In the genomic region with DNA sequence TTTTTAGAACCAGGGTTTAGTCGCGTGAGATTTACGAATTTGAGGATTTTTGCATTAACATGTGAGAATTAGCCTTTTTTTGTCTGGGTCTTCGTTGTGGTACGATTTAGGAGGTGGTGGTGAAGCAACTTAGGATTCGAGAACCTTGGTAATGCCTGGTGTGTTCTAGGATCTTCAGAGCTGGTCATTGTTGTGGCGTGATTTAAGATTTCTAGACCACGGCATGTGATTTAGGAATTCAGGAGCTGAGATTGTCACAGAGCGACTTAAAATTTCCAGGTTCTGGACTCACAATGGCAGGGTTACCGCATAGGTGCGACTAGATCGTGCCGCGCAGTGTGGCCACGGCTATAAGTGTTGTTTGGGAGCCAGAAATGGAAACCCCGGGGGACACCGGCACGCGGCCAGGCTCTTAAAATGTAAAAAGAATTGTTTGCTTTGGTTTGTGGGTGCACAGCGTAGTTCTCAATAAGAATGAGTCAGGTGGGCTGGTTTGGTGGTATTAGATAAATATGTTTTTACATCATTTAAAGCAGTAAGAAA, we compare ENCODE assay signal across 8 mouse cellular contexts. TPM values are rescaled to one million over a fixed set of nuclear protein-coding genes. Genes with fewer than 3 reads are reported as not detected.
DNase-seq lines count a peak whose midpoint lies in the region; ATAC-seq and TF ChIP-seq lines count a peak whose summit lies in the region.

No protein-coding gene starts in this region.

- H3K27me3 ChIP-seq in liver, adult 2 months (ENCODE audit: control insufficient read depth, insufficient read depth, low read length) = peaks cover 11% of the 10 kb centered on the region
- H3K27me3 ChIP-seq in embryonic facial prominence, embryonic 10.5 days (replicated peaks; ENCODE audit: low read depth, poor library complexity, severe bottlenecking) = no peaks in the 10 kb centered on the region
- H3K27me3 ChIP-seq in intestine, embryonic 14.5 days (replicated peaks; ENCODE audit: control insufficient read depth, insufficient read depth, low read length) = no peaks in the 10 kb centered on the region
- no peaks in the 10 kb centered on the region for H3K27me3 ChIP-seq in neural tube, embryonic 13.5 days

- no peaks in the 10 kb centered on the region for H3K4me1 ChIP-seq in liver, adult 2 months (ENCODE audit: control insufficient read depth, insufficient read depth, low read length)
- H3K4me1 ChIP-seq in embryonic facial prominence, embryonic 10.5 days = peaks cover 46% of the 10 kb centered on the region
- H3K4me1 ChIP-seq in intestine, embryonic 14.5 days (replicated peaks; ENCODE audit: control insufficient read depth, insufficient read depth, low read length) = 0 out of 2 replicates have a peak, but pooled peaks cover 11% of the 10 kb centered on the region
- peaks cover 35% of the 10 kb centered on the region for H3K4me1 ChIP-seq in neural tube, embryonic 13.5 days (replicated peaks)

- no peak overlapping the region; the same call in 1 of the 2 replicates for H3K9ac ChIP-seq in liver, adult 2 months (ENCODE audit: low read depth, low read length)
- H3K9ac ChIP-seq in intestine, embryonic 14.5 days (ENCODE audit: low read length) = peak overlapping the region; percentile 67
- H3K9ac ChIP-seq in neural tube, embryonic 13.5 days = peak overlapping the region; percentile 87

- peak overlapping the region; percentile 51 for H3K4me2 ChIP-seq in intestine, embryonic 14.5 days (ENCODE audit: low read length)
- H3K4me2 ChIP-seq in neural tube, embryonic 13.5 days = peak overlapping the region; percentile 62

- peak overlapping the region; percentile 69 for H3K4me3 ChIP-seq in liver, adult 2 months (ENCODE audit: insufficient read depth, low read depth, low read length)
- peak overlapping the region; percentile 64 for H3K4me3 ChIP-seq in embryonic facial prominence, embryonic 10.5 days
- H3K4me3 ChIP-seq in intestine, embryonic 14.5 days (ENCODE audit: low read depth, low read length) = peak overlapping the region; percentile 53
- H3K4me3 ChIP-seq in neural tube, embryonic 13.5 days = peak overlapping the region; percentile 62

- DNase-seq in liver, adult 2 months (ENCODE audit: extremely low read depth, low read depth, low spot score) = no peak
- no peak for DNase-seq in liver
- DNase-seq in embryonic facial prominence, embryonic 10.5 days (ENCODE audit: low spot score) = no peak
- no peak for DNase-seq in intestine, embryonic 14.5 days (ENCODE audit: low spot score)
- no peak for DNase-seq in adipocyte (ENCODE audit: low spot score)
- DNase-seq in right cerebral cortex, postnatal 4 days = no peak

- TF ChIP-seq CTCF in liver, adult 2 months (IDR thresholded peaks at IDR 0.05; ENCODE audit: low read depth, low read length) = no peak

- H3K27ac ChIP-seq in liver, adult 2 months (replicated peaks; ENCODE audit: insufficient read depth, low read depth, low read length) = no peak overlapping the region
- H3K27ac ChIP-seq in embryonic facial prominence, embryonic 10.5 days (replicated peaks) = peak overlapping the region; percentile 93
- H3K27ac ChIP-seq in intestine, embryonic 14.5 days (ENCODE audit: low read depth) = peak overlapping the region; percentile 78
- peak overlapping the region; percentile 89 for H3K27ac ChIP-seq in neural tube, embryonic 13.5 days (replicated peaks)

- H3K9me3 ChIP-seq in embryonic facial prominence, embryonic 10.5 days = peaks cover 61% of the 10 kb centered on the region
- H3K9me3 ChIP-seq in intestine, embryonic 14.5 days (ENCODE audit: control insufficient read depth, low read length) = peaks cover 56% of the 10 kb centered on the region
- H3K9me3 ChIP-seq in neural tube, embryonic 13.5 days = peaks cover 42% of the 10 kb centered on the region

- no peak for ATAC-seq in intestine, embryonic 14.5 days (replicated peaks; ENCODE audit: low FRiP score, low TSS enrichment, low read depth)
- ATAC-seq in neural tube, embryonic 13.5 days (ENCODE audit: low read depth) = no peak
- no peak for ATAC-seq in CD4-positive, CD25-positive, alpha-beta regulatory T cell, adult 4 months

- 0 out of 2 replicates have a peak, but pooled peaks cover 2% of the 10 kb centered on the region for H3K36me3 ChIP-seq in liver, adult 2 months (ENCODE audit: control insufficient read depth, insufficient read depth, low read length)
- peaks cover 67% of the 10 kb centered on the region for H3K36me3 ChIP-seq in embryonic facial prominence, embryonic 10.5 days (replicated peaks)
- peaks cover 23% of the 10 kb centered on the region for H3K36me3 ChIP-seq in intestine, embryonic 14.5 days (ENCODE audit: control insufficient read depth, insufficient read depth, low read length)
- peaks cover 19% of the 10 kb centered on the region for H3K36me3 ChIP-seq in neural tube, embryonic 13.5 days

- H3K79me2 ChIP-seq in liver, adult 2 months (ENCODE audit: control insufficient read depth, insufficient read depth, low read length) = no peaks in the 10 kb centered on the region

- WGBS in liver, adult 2 months = 55% methylated on average over 20 of the region's 20 CpGs
- 47% methylated on average over 20 of the region's 20 CpGs for WGBS in embryonic facial prominence, embryonic 10.5 days
- 43% methylated on average over 20 of the region's 20 CpGs for WGBS in intestine, embryonic 14.5 days
- 46% methylated on average over 20 of the region's 20 CpGs for WGBS in neural tube, embryonic 13.5 days

- no peak for TF ChIP-seq POLR2A in liver, adult 2 months (IDR thresholded peaks at IDR 0.05; ENCODE audit: extremely low read depth, insufficient read depth, low read length)

RNA-seq across cellular contexts. Expression of a gene that starts 15.2 kb away (rescaled TPM):
- 1.9 and 9.4 TPM in 2 replicates for total RNA-seq in liver, adult 2 months (2014; rRNA removed)
- 7.1 and 8.6 TPM in 2 replicates for polyA plus RNA-seq in liver, adult 2 months (2012; rRNA removed)
- 1,878 and 2,201 TPM in 2 replicates for polyA plus RNA-seq in embryonic facial prominence, embryonic 10.5 days (2016; fragmentation: Nextera tagmentation; extraction: Ambion mirVana)
- 962 and 973 TPM in 2 replicates for polyA plus RNA-seq in intestine, embryonic 14.5 days (2014; fragmentation: Nextera tagmentation; extraction: Ambion mirVana)
- 431 and 546 TPM in 2 replicates for polyA plus RNA-seq in neural tube, embryonic 13.5 days (2015; fragmentation: Nextera tagmentation; extraction: Ambion mirVana)
- polyA plus RNA-seq in CD4-positive, CD25-positive, alpha-beta regulatory T cell, adult 4 months (2017; shearing (Covaris generic)) = 1 to 10 TPM; 1.2 to 1.6 TPM

RNA-seq across cellular contexts. Expression of a gene that starts 45.0 kb away (rescaled TPM):
- total RNA-seq in liver, adult 2 months (2014; rRNA removed) = 2.5 TPM in 2 replicates
- 1.3 and 1.4 TPM in 2 replicates for polyA plus RNA-seq in liver, adult 2 months (2012; rRNA removed)
- 17.7 and 17.9 TPM in 2 replicates for polyA plus RNA-seq in embryonic facial prominence, embryonic 10.5 days (2016; fragmentation: Nextera tagmentation; extraction: Ambion mirVana)
- 10.0 and 10.3 TPM in 2 replicates for polyA plus RNA-seq in intestine, embryonic 14.5 days (2014; fragmentation: Nextera tagmentation; extraction: Ambion mirVana)
- polyA plus RNA-seq in neural tube, embryonic 13.5 days (2015; fragmentation: Nextera tagmentation; extraction: Ambion mirVana) = 12.2 and 17.4 TPM in 2 replicates
- polyA plus RNA-seq in CD4-positive, CD25-positive, alpha-beta regulatory T cell, adult 4 months (2017; shearing (Covaris generic)) = 10 to 100 TPM; 11.3 to 12.6 TPM

Comparison
In these comparisons a context has a peak if more than half of its experiments do, and no peak if none do; other contexts are left out.
1. RNA of a gene that starts 15.2 kb away (polyA plus RNA-seq): 1,878 to 2,201 TPM in embryonic facial prominence, embryonic 10.5 days, 962 to 973 TPM in intestine, embryonic 14.5 days and 431 to 546 TPM in neural tube, embryonic 13.5 days; 7.1 to 8.6 TPM in liver, adult 2 months and 1.2 to 1.6 TPM in CD4-positive, CD25-positive, alpha-beta regulatory T cell, adult 4 months; every median in the first group is over 10 times any median in the second.
2. Peak in every context shown above with its lines, with median percentiles within 50 percentile points of each other: H3K4me3 ChIP-seq.